Mouse (Mus musculus) MEL (cell line): ENCODE data around the gene Mrpl14. TPM values are rescaled to one million over a fixed set of nuclear protein-coding genes. Genes with fewer than 3 reads are reported as not detected.

ENCODE experiments used
- DNase-seq: peaks from one replicate; pipeline ENCODE4 v3.0.0; 2011; ENCODE audit warnings: low read depth, low spot score
- H3K27ac ChIP-seq: 2 replicates; pipeline ENCODE4 v1.5.1; 2012; ENCODE audit warnings: low read depth, mild to moderate bottlenecking, control low read depth, low read length, moderate library complexity; ENCODE audit not compliant: control insufficient read depth
- H3K27me3 ChIP-seq, 2 experiments: fragments of 150-350 bp in 1 of 2; sonication (generic) in 1 of 2; 2 replicates each; pipeline ENCODE4 v1.6.1; 2012; ENCODE audit warnings: low read length in 2 of 2, mild to moderate bottlenecking in 2 of 2, improper control_type of control experiment in 1 of 2, moderate library complexity in 1 of 2; ENCODE audit not compliant: insufficient read depth in 2 of 2, control insufficient read depth in 1 of 2
- H3K36me3 ChIP-seq, 2 experiments: 2 replicates each; pipeline ENCODE4 v1.6.1; 2012 to 2014; ENCODE audit warnings: low read length in 2 of 2, improper control_type of control experiment in 1 of 2, inconsistent platforms in 1 of 2, mild to moderate bottlenecking in 1 of 2; ENCODE audit not compliant: insufficient read depth in 2 of 2, control insufficient read depth in 1 of 2
- H3K4me1 ChIP-seq, 2 experiments: fragments of 150-350 bp in 1 of 2; sonication (generic) in 1 of 2; 2 replicates each; pipeline ENCODE4 v1.6.1; 2012; ENCODE audit warnings: low read length in 2 of 2, improper control_type of control experiment in 1 of 2, mild to moderate bottlenecking in 1 of 2; ENCODE audit not compliant: insufficient read depth in 2 of 2, control insufficient read depth in 1 of 2
- H3K4me3 ChIP-seq, 2 experiments: fragments of 150-350 bp in 1 of 2; sonication (generic) in 1 of 2; 2 replicates each; pipeline ENCODE4 v1.5.1; 2012; ENCODE audit warnings: low read depth in 2 of 2, low read length in 2 of 2, mild to moderate bottlenecking in 2 of 2, moderate library complexity in 2 of 2, control low read depth in 1 of 2, improper control_type of control experiment in 1 of 2; ENCODE audit not compliant: control insufficient read depth in 1 of 2, insufficient read depth in 1 of 2
- H3K79me2 ChIP-seq: 2 replicates; pipeline ENCODE4 v1.6.1; 2012; ENCODE audit warnings: mild to moderate bottlenecking, low read length, moderate library complexity; ENCODE audit not compliant: control insufficient read depth, poor library complexity, insufficient read depth
- H3K9ac ChIP-seq: 2 replicates; pipeline ENCODE4 v1.6.1; 2012; ENCODE audit warnings: low read depth, mild to moderate bottlenecking, control low read depth, low read length, moderate library complexity; ENCODE audit not compliant: control insufficient read depth, poor library complexity, severe bottlenecking
- H3K9me3 ChIP-seq: fragments of 150-350 bp; sonication (generic); replicated peaks from 2 replicates; pipeline ENCODE4 v1.6.1; 2012; ENCODE audit warnings: mild to moderate bottlenecking, low read length, improper control_type of control experiment, moderate library complexity; ENCODE audit not compliant: insufficient read depth
- BHLHE40 ChIP-seq: IDR thresholded peaks from 2 replicates; pipeline ENCODE4 v1.6.1; 2012; ENCODE audit warnings: low read depth, mild to moderate bottlenecking, inconsistent platforms, low read length, improper control_type of control experiment, borderline replicate concordance
- CHD1 ChIP-seq: IDR thresholded peaks from 2 replicates; pipeline ENCODE4 v1.6.1; 2012; ENCODE audit warnings: low read depth, mild to moderate bottlenecking, inconsistent platforms, low read length, improper control_type of control experiment
- CHD2 ChIP-seq: IDR thresholded peaks from 2 replicates; pipeline ENCODE4 v1.6.1; 2011; ENCODE audit warnings: low read length, improper control_type of control experiment
- CTCF ChIP-seq, 3 experiments: IDR thresholded peaks in 2 of 3; conservative IDR thresholded peaks in 1 of 3; 2 replicates each; pipeline ENCODE4 v1.5.1; 2011 to 2012; ENCODE audit warnings: low read length in 3 of 3, low read depth in 2 of 3, mild to moderate bottlenecking in 2 of 3, improper control_type of control experiment in 1 of 3, inconsistent platforms in 1 of 3, mixed read lengths in 1 of 3, moderate library complexity in 1 of 3; ENCODE audit not compliant: control insufficient read depth in 1 of 3, insufficient read depth in 1 of 3, poor library complexity in 1 of 3, severe bottlenecking in 1 of 3
- ETS1 ChIP-seq: IDR thresholded peaks from 2 replicates; pipeline ENCODE4 v1.6.1; 2012; ENCODE audit warnings: low read depth, mild to moderate bottlenecking, inconsistent platforms, low read length, improper control_type of control experiment, moderate library complexity
- GATA1 ChIP-seq: IDR thresholded peaks from 2 replicates; pipeline ENCODE4 v1.6.1; 2011; ENCODE audit warnings: low read depth, low read length, improper control_type of control experiment
- HCFC1 ChIP-seq: IDR thresholded peaks from 2 replicates; pipeline ENCODE4 v1.6.1; 2012; ENCODE audit warnings: low read depth, mild to moderate bottlenecking, inconsistent platforms, low read length, improper control_type of control experiment, moderate library complexity
- JUND ChIP-seq: IDR thresholded peaks from 2 replicates; pipeline ENCODE4 v1.6.1; 2011; ENCODE audit warnings: low read depth, mild to moderate bottlenecking, improper control_type of control experiment, low read length
- MAX ChIP-seq: IDR thresholded peaks from 2 replicates; pipeline ENCODE4 v1.6.1; 2011; ENCODE audit warnings: low read length, improper control_type of control experiment
- MAZ ChIP-seq: IDR thresholded peaks from 2 replicates; pipeline ENCODE4 v1.6.1; 2012; ENCODE audit warnings: low read depth, mild to moderate bottlenecking, inconsistent platforms, low read length, improper control_type of control experiment
- MXI1 ChIP-seq: IDR thresholded peaks from 2 replicates; pipeline ENCODE4 v1.6.1; 2011; ENCODE audit warnings: mild to moderate bottlenecking, low read depth, low read length, improper control_type of control experiment
- MYB ChIP-seq: IDR thresholded peaks from 2 replicates; pipeline ENCODE4 v1.6.1; 2011; ENCODE audit warnings: mild to moderate bottlenecking, low read depth, low read length, improper control_type of control experiment
- MYC ChIP-seq: IDR thresholded peaks from 2 replicates; pipeline ENCODE4 v1.6.1; 2011; ENCODE audit warnings: low read depth, mild to moderate bottlenecking, low read length, improper control_type of control experiment, moderate library complexity
- NELFE ChIP-seq: IDR thresholded peaks from 2 replicates; pipeline ENCODE4 v1.6.1; 2011; ENCODE audit warnings: low read depth, low read length, improper control_type of control experiment
- NRF1 ChIP-seq: IDR thresholded peaks from 2 replicates; pipeline ENCODE4 v1.6.1; 2014; ENCODE audit warnings: low read depth, mild to moderate bottlenecking, inconsistent platforms, low read length, improper control_type of control experiment, moderate library complexity; ENCODE audit not compliant: poor library complexity, insufficient read depth, severe bottlenecking
- POLR2A ChIP-seq, 2 experiments: IDR thresholded peaks; 2 replicates each; pipeline ENCODE4 v1.6.1; 2011 to 2012; ENCODE audit warnings: low read length in 2 of 2, mild to moderate bottlenecking in 2 of 2, control low read depth in 1 of 2, improper control_type of control experiment in 1 of 2, low read depth in 1 of 2, moderate library complexity in 1 of 2; ENCODE audit not compliant: control insufficient read depth in 1 of 2, insufficient read depth in 1 of 2, poor library complexity in 1 of 2
- POLR2AphosphoS5 ChIP-seq: IDR thresholded peaks from 2 replicates; pipeline ENCODE4 v1.6.1; 2012; ENCODE audit warnings: low read depth, borderline replicate concordance, mild to moderate bottlenecking, inconsistent platforms, low read length, moderate library complexity, mixed read lengths
- RAD21 ChIP-seq: IDR thresholded peaks from 2 replicates; pipeline ENCODE4 v1.6.1; 2011; ENCODE audit warnings: mild to moderate bottlenecking, low read depth, low read length, improper control_type of control experiment
- RCOR1 ChIP-seq: IDR thresholded peaks from 2 replicates; pipeline ENCODE4 v1.6.1; 2012; ENCODE audit warnings: low read depth, mild to moderate bottlenecking, inconsistent platforms, low read length, improper control_type of control experiment
- SMC3 ChIP-seq: IDR thresholded peaks from 2 replicates; pipeline ENCODE4 v1.6.1; 2011; ENCODE audit warnings: low read depth, low read length, improper control_type of control experiment
- TAL1 ChIP-seq: IDR thresholded peaks from 2 replicates; pipeline ENCODE4 v1.6.1; 2012; ENCODE audit warnings: mild to moderate bottlenecking, inconsistent platforms, low read length, moderate library complexity, mixed read lengths
- TBP ChIP-seq: IDR thresholded peaks from 2 replicates; pipeline ENCODE4 v1.8.0; 2011; ENCODE audit warnings: low read depth, low read length, improper control_type of control experiment
- TCF12 ChIP-seq: IDR thresholded peaks from 2 replicates; pipeline ENCODE4 v1.6.1; 2014; ENCODE audit warnings: low read depth, mild to moderate bottlenecking, inconsistent platforms, low read length, improper control_type of control experiment, moderate library complexity
- ZC3H11A ChIP-seq: IDR thresholded peaks from 2 replicates; pipeline ENCODE4 v1.6.1; 2012; ENCODE audit warnings: low read depth, mild to moderate bottlenecking, inconsistent platforms, low read length, improper control_type of control experiment
- ZKSCAN1 ChIP-seq: IDR thresholded peaks from 2 replicates; pipeline ENCODE4 v1.6.1; 2012; ENCODE audit warnings: low read depth, mild to moderate bottlenecking, inconsistent platforms, low read length, improper control_type of control experiment, moderate library complexity
- ZNF384 ChIP-seq: IDR thresholded peaks from 2 replicates; pipeline ENCODE4 v1.6.1; 2012; ENCODE audit warnings: low read depth, mild to moderate bottlenecking, inconsistent platforms, low read length, improper control_type of control experiment
- polyA plus RNA-seq, 2 experiments: library from polyadenylated mRNA; stranded (reverse) in 1 of 2; unstranded in 1 of 2; fragments of >175 nt in 1 of 2; fragments of >200 nt in 1 of 2; gene quantifications; 2 replicates each; pipeline versions ENCODE4 v1.2.1 to v1.2.4; 2012; ENCODE audit warnings: low replicate concordance in 2 of 2, low read depth in 1 of 2; ENCODE audit not compliant: insufficient read length in 2 of 2, insufficient read depth in 1 of 2, missing spikeins in 1 of 2
- total RNA-seq: library from RNA; depleted of rRNA; stranded (reverse); fragments of 300-350 nt; gene quantifications from 2 replicates; pipeline ENCODE4 v1.2.3, GENCODE M21; 2012

Mrpl14 gene
- total and polyA plus RNA-seq, 3 experiments: 66.2 to 159 TPM; not detected in 1

GRCm38 (mm10) chr17:45710407-45710806 is 24.3 kb downstream of the Mrpl14 start:
- no peaks in the 10 kb centered on the region for H3K36me3 ChIP-seq
- DNase-seq: no peak
- H3K4me3 ChIP-seq: no peak overlapping the region
- peaks cover 3 to 21% of the 10 kb centered on the region in 2 experiments; a peak in 3 of 4 replicates for H3K4me1 ChIP-seq
- no peak overlapping the region for H3K27ac ChIP-seq
- no peaks in the 10 kb centered on the region for H3K27me3 ChIP-seq
- no peak overlapping the region for H3K9ac ChIP-seq
- no peak for TF ChIP-seq HCFC1
- no peaks in the 10 kb centered on the region for H3K9me3 ChIP-seq
- H3K79me2 ChIP-seq: no peaks in the 10 kb centered on the region

DNA sequence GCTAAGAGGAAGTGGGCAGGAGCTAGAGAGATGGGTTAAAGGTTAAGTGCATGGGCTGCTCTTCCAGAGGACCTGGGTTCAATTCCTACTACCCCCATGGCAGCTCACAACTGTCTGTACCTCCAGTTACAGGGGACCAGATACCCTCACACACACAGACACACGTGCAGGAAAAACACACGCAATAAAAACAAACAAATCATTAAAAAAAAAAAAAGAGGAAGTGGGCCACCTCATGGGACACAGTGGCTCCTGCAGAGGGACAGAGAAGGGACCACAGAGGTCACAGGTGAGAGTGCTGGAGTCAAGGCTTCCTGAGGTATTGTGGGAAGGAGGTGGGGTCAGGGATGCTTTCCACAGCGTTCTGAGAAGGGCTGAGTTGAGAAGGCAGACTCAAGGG is 25.4 kb downstream of the Mrpl14 start:
- Histone ChIP-seq H3K4me3 (peak overlapping the region in 1 of 2 experiments; percentile 11; a peak in 1 of 4 replicates), H3K79me2 (no peaks in the 10 kb centered on the region), H3K36me3 (no peaks in the 10 kb centered on the region), H3K9ac (no peak overlapping the region), H3K27ac (no peak overlapping the region), H3K27me3 (no peaks in the 10 kb centered on the region), H3K9me3 (no peaks in the 10 kb centered on the region), H3K4me1 (peaks cover 3 to 21% of the 10 kb centered on the region in 2 experiments; a peak in 3 of 4 replicates)
- TF ChIP-seq POLR2AphosphoS5 (no peak), ZNF384 (peak; percentile 87), BHLHE40 (peak; percentile 76; the same call in 1 of the 2 replicates), CHD1 (no peak), ZC3H11A (no peak), ETS1 (0 out of 2 replicates have a peak, but pooled peaks have one; percentile 8), MYB (no peak), MAX (no peak), MXI1 (peak; percentile 33; the same call in 1 of the 2 replicates)
- peak; percentile 49 for DNase-seq

GRCm38 (mm10) chr17:45718323-45718722 is 32.2 kb downstream of the Mrpl14 start:
- H3K36me3 ChIP-seq: no peaks in the 10 kb centered on the region
- peak; percentile 76 for DNase-seq
- H3K4me3 ChIP-seq: no peak overlapping the region
- H3K4me1 ChIP-seq: no peaks in the 10 kb centered on the region
- no peaks in the 10 kb centered on the region for H3K79me2 ChIP-seq
- TF ChIP-seq CTCF (IDR thresholded peaks at IDR 0.05 in 2 of 3, conservative IDR thresholded peaks at IDR 0.05 in 1 of 3; ENCODE audit: control insufficient read depth in 1 of 3, insufficient read depth in 1 of 3, low read depth in 2 of 3, low read length in 3 of 3, poor library complexity in 1 of 3, severe bottlenecking in 1 of 3) (peak; percentile 75 to 97 (median 91)), ZNF384 (no peak), NRF1 (no peak), TCF12 (no peak), CHD2 (no peak), MAZ (no peak), ZC3H11A (peak; percentile 70), MAX (no peak), MXI1 (no peak), NELFE (no peak), HCFC1 (0 out of 2 replicates have a peak, but pooled peaks have one; percentile 13), POLR2AphosphoS5 (no peak), MYC (no peak), POLR2A (IDR thresholded peaks at IDR 0.05; ENCODE audit: control insufficient read depth in 1 of 2, insufficient read depth in 1 of 2, low read depth in 1 of 2, low read length in 2 of 2, poor library complexity in 1 of 2) (no peak), RAD21 (peak; percentile 96), MYB (no peak), TBP (no peak), SMC3 (peak; percentile 79), JUND (no peak), TAL1 (no peak), ZKSCAN1 (no peak), RCOR1 (0 out of 2 replicates have a peak, but pooled peaks have one; percentile 8), GATA1 (no peak)
- TF ChIP-seq, all 39 proteins: peak for 6
- H3K9me3 ChIP-seq: no peaks in the 10 kb centered on the region
- no peak overlapping the region for H3K9ac ChIP-seq
- no peaks in the 10 kb centered on the region for H3K27me3 ChIP-seq
- no peak overlapping the region for H3K27ac ChIP-seq
